Comparison of ENCODE assay signal across 26 mouse cellular contexts in genomic region chr3:98550215-98550614, GRCm38 (mm10). TPM values are rescaled to one million over a fixed set of nuclear protein-coding genes. Genes with fewer than 3 reads are reported as not detected.
ATAC-seq and TF ChIP-seq lines count a peak whose summit lies in the region.
"Not testable (repeated sequence)": the region's sequence is repeated elsewhere in the genome, so short reads cannot be mapped to it uniquely, and the experiment has no call there.
"Had no signal": no experiment of that assay in that cellular context is flagged by ENCODE, and none has a peak within 500 bp of the region (broad histone marks: within the 10 kb centered on the region; RNA-seq: fewer than 3 reads in every experiment).

No protein-coding gene starts in this region.

- not testable (repeated sequence) for H3K4me1 ChIP-seq in forebrain, embryonic 15.5 days; intestine, postnatal 0 days (replicated peaks; ENCODE audit: control insufficient read depth, insufficient read depth, low read length); liver, embryonic 12.5 days; midbrain, embryonic 15.5 days; neural tube, embryonic 14.5 days (ENCODE audit: control insufficient read depth, insufficient read depth, low read length)

- not testable (repeated sequence) for H3K4me3 ChIP-seq in forebrain, embryonic 15.5 days; intestine, postnatal 0 days (ENCODE audit: low read depth, low read length); liver, embryonic 12.5 days; midbrain, embryonic 15.5 days; neural tube, embryonic 14.5 days (ENCODE audit: low read depth, low read length)

- H3K27me3 ChIP-seq in forebrain, embryonic 15.5 days; intestine, postnatal 0 days (replicated peaks; ENCODE audit: control insufficient read depth, insufficient read depth, low read length); liver, embryonic 12.5 days (replicated peaks); midbrain, embryonic 15.5 days (replicated peaks); neural tube, embryonic 14.5 days (ENCODE audit: control insufficient read depth, insufficient read depth, low read length): not testable (repeated sequence)

- not testable (repeated sequence) for H3K4me2 ChIP-seq in forebrain, embryonic 15.5 days (replicated peaks); intestine, postnatal 0 days (replicated peaks; ENCODE audit: low read depth); liver, embryonic 12.5 days; midbrain, embryonic 15.5 days; neural tube, embryonic 14.5 days (ENCODE audit: low read depth, low read length)

- not testable (repeated sequence) for TF ChIP-seq CTCF in intestine, postnatal 0 days (IDR thresholded peaks at IDR 0.05; ENCODE audit: low read depth)

- not testable (repeated sequence) for H3K9ac ChIP-seq in forebrain, embryonic 15.5 days (replicated peaks); intestine, postnatal 0 days (ENCODE audit: low read depth, low read length); liver, embryonic 12.5 days; midbrain, embryonic 15.5 days; neural tube, embryonic 14.5 days (replicated peaks; ENCODE audit: low read depth, low read length)

- not testable (repeated sequence) for H3K27ac ChIP-seq in forebrain, embryonic 15.5 days (replicated peaks); intestine, postnatal 0 days (ENCODE audit: low read depth, low read length); liver, embryonic 12.5 days; midbrain, embryonic 15.5 days; neural tube, embryonic 14.5 days (ENCODE audit: low read depth, low read length)

- not testable (repeated sequence) for H3K9me3 ChIP-seq in forebrain, embryonic 15.5 days; intestine, postnatal 0 days (ENCODE audit: control insufficient read depth); liver, embryonic 12.5 days (replicated peaks); midbrain, embryonic 15.5 days; neural tube, embryonic 14.5 days (ENCODE audit: control insufficient read depth, low read length)

- ATAC-seq in forebrain, embryonic 15.5 days (replicated peaks): peak; percentile 69
- peak; percentile 64 to 78; a peak in 3 of 4 replicates for ATAC-seq in hematopoietic stem cell, adult 5-6 weeks (replicated peaks in 1 of 2; ENCODE audit: insufficient read depth in 1 of 2, low FRiP score in 2 of 2, low TSS enrichment in 1 of 2, low read depth in 1 of 2, poor library complexity in 2 of 2, severe bottlenecking in 2 of 2)
- ATAC-seq in intestine, postnatal 0 days: 0 out of 2 replicates have a peak, but pooled peaks have one; percentile 31
- ATAC-seq in liver, embryonic 12.5 days: peak; percentile 13; the same call in 1 of the 2 replicates
- ATAC-seq in megakaryocyte progenitor cell, adult 5-6 weeks (replicated peaks; ENCODE audit: poor library complexity): peak; percentile 83
- peak; percentile 69; the same call in 1 of the 2 replicates for ATAC-seq in midbrain, embryonic 15.5 days (replicated peaks)
- ATAC-seq in neural tube, embryonic 14.5 days (ENCODE audit: low read depth): peak; percentile 79; the same call in 1 of the 2 replicates

- H3K36me3 ChIP-seq in forebrain, embryonic 15.5 days; intestine, postnatal 0 days (ENCODE audit: control insufficient read depth, insufficient read depth); liver, embryonic 12.5 days; midbrain, embryonic 15.5 days (replicated peaks); neural tube, embryonic 14.5 days (ENCODE audit: control insufficient read depth, insufficient read depth, low read length): not testable (repeated sequence)

- WGBS in forebrain, embryonic 15.5 days: no CpG with 5 or more reads among the region's 2 CpGs
- no CpG with 5 or more reads among the region's 2 CpGs for WGBS in intestine, postnatal 0 days
- WGBS in liver, embryonic 12.5 days (ENCODE audit: insufficient replicate concordance): no CpG with 5 or more reads among the region's 2 CpGs
- no CpG with 5 or more reads among the region's 2 CpGs for WGBS in midbrain, embryonic 15.5 days
- no CpG with 5 or more reads among the region's 2 CpGs for WGBS in neural tube, embryonic 14.5 days

RNA-seq across cellular contexts. Expression of gene Gm10681, which starts 38.4 kb away (rescaled TPM):
- not detected in 2 replicates for polyA plus RNA-seq in forebrain, embryonic 15.5 days (2015; fragmentation: Nextera tagmentation; extraction: Ambion mirVana)
- total RNA-seq in hematopoietic stem cell, adult 5-6 weeks (2017): not detected in 2 replicates
- not detected in 2 replicates for polyA plus RNA-seq in intestine, postnatal 0 days (2015; fragmentation: Nextera tagmentation; extraction: Ambion mirVana)
- polyA plus RNA-seq in liver, embryonic 12.5 days (2016; fragmentation: Nextera tagmentation; extraction: Ambion mirVana): 0.08 TPM in 2 replicates
- total RNA-seq in megakaryocyte progenitor cell, adult 5-6 weeks (2015): not detected in 2 replicates
- not detected in 2 replicates for total RNA-seq in megakaryocyte progenitor cell, adult 5-6 weeks (2017)
- not detected in 2 replicates for polyA plus RNA-seq in midbrain, embryonic 15.5 days (2015; fragmentation: Nextera tagmentation; extraction: Ambion mirVana)
- not detected in 2 replicates for polyA plus RNA-seq in neural tube, embryonic 14.5 days (2014; fragmentation: Nextera tagmentation; extraction: Ambion mirVana)
- total RNA-seq: adrenal gland, adult 8-10 months; gastrocnemius, postnatal 14 days; heart, adult 18-20 months; heart, postnatal 14 days; layer of hippocampus, postnatal 10 days; left cerebral cortex, adult 2 months; left cerebral cortex, postnatal 36 days; MEL had no signal
- polyA plus RNA-seq: activated CD4-positive, CD25-positive, alpha-beta regulatory T cell, adult 4 months; C2C12; embryonic facial prominence, embryonic 13.5 days; erythroblast, embryonic 14.5 days; forebrain, embryonic 12.5 days; heart, embryonic 12.5 days; hindbrain, embryonic 15.5 days; intestine, embryonic 16.5 days; limb, embryonic 14.5 days; lung, adult 2 months; thymus, postnatal 0 days had no signal

RNA-seq across cellular contexts. Expression of gene Hsd3b4, which starts 39.9 kb away (rescaled TPM):
- not detected in 2 replicates for polyA plus RNA-seq in forebrain, embryonic 15.5 days (2015; fragmentation: Nextera tagmentation; extraction: Ambion mirVana)
- total RNA-seq in hematopoietic stem cell, adult 5-6 weeks (2017): not detected in 2 replicates
- not detected in 2 replicates for polyA plus RNA-seq in intestine, postnatal 0 days (2015; fragmentation: Nextera tagmentation; extraction: Ambion mirVana)
- 0.08 TPM in 2 replicates for polyA plus RNA-seq in liver, embryonic 12.5 days (2016; fragmentation: Nextera tagmentation; extraction: Ambion mirVana)
- not detected in 2 replicates for total RNA-seq in megakaryocyte progenitor cell, adult 5-6 weeks (2015)
- not detected in 2 replicates for total RNA-seq in megakaryocyte progenitor cell, adult 5-6 weeks (2017)
- polyA plus RNA-seq in midbrain, embryonic 15.5 days (2015; fragmentation: Nextera tagmentation; extraction: Ambion mirVana): not detected in 2 replicates
- not detected in 2 replicates for polyA plus RNA-seq in neural tube, embryonic 14.5 days (2014; fragmentation: Nextera tagmentation; extraction: Ambion mirVana)
- total RNA-seq: adrenal gland, adult 8-10 months; gastrocnemius, postnatal 14 days; heart, adult 18-20 months; heart, postnatal 14 days; layer of hippocampus, postnatal 10 days; left cerebral cortex, adult 2 months; left cerebral cortex, postnatal 36 days; MEL had no signal
- polyA plus RNA-seq: activated CD4-positive, CD25-positive, alpha-beta regulatory T cell, adult 4 months; C2C12; embryonic facial prominence, embryonic 13.5 days; erythroblast, embryonic 14.5 days; forebrain, embryonic 12.5 days; heart, embryonic 12.5 days; hindbrain, embryonic 15.5 days; intestine, embryonic 16.5 days; limb, embryonic 14.5 days; lung, adult 2 months; thymus, postnatal 0 days had no signal

Comparison
In these comparisons a context has a peak if more than half of its experiments do, and no peak if none do; other contexts are left out.
1. ATAC-seq: peak in every context shown above with its lines; median percentile 83 in megakaryocyte progenitor cell, adult 5-6 weeks; 79 in neural tube, embryonic 14.5 days; 71 in hematopoietic stem cell, adult 5-6 weeks; 69 in forebrain, embryonic 15.5 days; 69 in midbrain, embryonic 15.5 days; 31 in intestine, postnatal 0 days; 13 in liver, embryonic 12.5 days.